Mouse (Mus musculus): ENCODE measurements around the gene Fgfr1op2.

GRCm38 (mm10) chr6:146540386-146540785 is 36.6 kb upstream of the Fgfr1op2 start:
- TF ChIP-seq CTCF (IDR thresholded peaks at IDR 0.05; ENCODE audit: borderline replicate concordance, insufficient read depth, low read length), result no peak
- no peak for TF ChIP-seq POLR2A (IDR thresholded peaks at IDR 0.05; ENCODE audit: low read depth, low read length)
